Mouse (Mus musculus): ENCODE measurements around the gene Tmem238. TPM values are rescaled to one million over a fixed set of nuclear protein-coding genes. Genes with fewer than 3 reads are reported as not detected.
"Not testable (repeated sequence)": the region's sequence is repeated elsewhere in the genome, so short reads cannot be mapped to it uniquely, and the experiment has no call there.

Gene Tmem238
- polyA plus RNA-seq, 1 experiment from 2014 or later, result 8.4 TPM

DNA sequence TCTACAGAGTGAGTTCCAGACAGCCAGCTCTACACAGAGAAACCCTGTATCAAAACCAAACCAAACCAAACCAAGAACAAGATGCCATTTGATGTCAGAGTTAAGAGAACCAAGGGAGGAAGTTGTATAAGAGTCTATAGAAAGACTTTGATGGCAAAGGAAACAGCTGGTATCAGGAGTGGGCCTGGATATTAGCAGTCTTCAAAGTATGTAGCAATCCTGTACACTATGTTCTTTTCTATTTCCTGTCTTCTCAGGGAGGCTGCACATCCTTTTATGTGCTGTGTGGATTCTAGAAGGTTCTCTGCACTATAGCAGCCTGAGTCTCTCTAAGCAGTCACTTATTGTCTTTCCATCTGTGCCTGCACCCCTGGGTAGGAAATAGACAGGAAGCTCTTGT lies 27.1 kb upstream of the Tmem238 start:
- H3K36me3 ChIP-seq (ENCODE audit: control insufficient read depth, insufficient read depth), result no peaks in the 10 kb centered on the region
- H3K27ac ChIP-seq (ENCODE audit: low read length), result no peak overlapping the region
- no peak overlapping the region for H3K4me3 ChIP-seq (ENCODE audit: low read depth, low read length)
- no peak overlapping the region for H3K9ac ChIP-seq (ENCODE audit: low read depth, low read length)
- no peak overlapping the region for H3K4me2 ChIP-seq (ENCODE audit: low read depth, low read length)
- ATAC-seq (ENCODE audit: low read depth), result no peak
- H3K27me3 ChIP-seq (ENCODE audit: control insufficient read depth, insufficient read depth, low read depth, low read length), result no peaks in the 10 kb centered on the region
- no peaks in the 10 kb centered on the region for H3K9me3 ChIP-seq (replicated peaks; ENCODE audit: control insufficient read depth, low read length)
- peaks cover 5% of the 10 kb centered on the region for H3K4me1 ChIP-seq (ENCODE audit: control insufficient read depth, low read depth, low read length)

DNA sequence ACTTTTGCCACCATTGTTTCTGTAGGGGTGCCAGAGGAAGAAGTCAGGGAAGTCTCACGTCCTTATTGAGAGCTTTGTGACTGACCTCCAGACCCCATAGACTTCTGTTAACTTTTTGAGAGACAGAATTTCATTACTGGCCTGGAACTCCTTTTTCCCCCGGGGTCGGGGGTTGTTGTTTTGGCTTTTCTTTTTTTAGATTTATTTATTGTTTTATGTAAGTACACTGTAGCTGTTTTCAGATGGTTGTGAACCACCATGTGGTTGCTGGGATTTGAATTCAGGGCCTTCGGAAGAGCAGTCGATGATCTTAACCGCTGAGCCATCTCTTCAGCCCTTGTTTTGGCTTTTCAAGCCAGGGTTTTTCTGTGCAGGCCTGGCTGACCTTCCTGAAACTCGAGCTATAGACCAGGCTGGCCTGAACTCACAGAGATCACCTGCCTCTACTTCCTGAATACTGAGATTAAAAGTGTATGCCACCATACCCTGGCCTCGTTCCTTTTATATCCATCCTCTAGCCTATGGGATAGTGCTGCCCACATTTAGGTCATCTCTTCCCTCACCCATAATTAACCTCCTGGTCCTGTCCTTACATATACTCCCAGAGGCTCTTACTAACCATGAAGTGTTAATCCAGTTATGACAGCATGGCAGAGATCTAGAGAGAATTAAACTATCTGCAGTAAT lies 23.8 kb upstream of the Tmem238 start:
- Histone ChIP-seq H3K9ac (ENCODE audit: low read depth, low read length) (peak overlapping the region; percentile 56), H3K9me3 (replicated peaks; ENCODE audit: control insufficient read depth, low read length) (no peaks in the 10 kb centered on the region), H3K4me3 (ENCODE audit: low read depth, low read length) (peak overlapping the region; percentile 99), H3K36me3 (ENCODE audit: control insufficient read depth, insufficient read depth) (peaks cover 26% of the 10 kb centered on the region), H3K4me2 (ENCODE audit: low read depth, low read length) (peak overlapping the region; percentile 67), H3K27ac (ENCODE audit: low read length) (peak overlapping the region; percentile 96), H3K4me1 (ENCODE audit: control insufficient read depth, low read depth, low read length) (peaks cover 26% of the 10 kb centered on the region), H3K27me3 (ENCODE audit: control insufficient read depth, insufficient read depth, low read depth, low read length) (no peaks in the 10 kb centered on the region)
- ATAC-seq (ENCODE audit: low read depth), result no peak
- 13% methylated on average over 8 of the region's 8 CpGs for WGBS (ENCODE audit: insufficient replicate concordance)

- peaks cover 30% of the 10 kb centered on the region for H3K36me3 ChIP-seq (ENCODE audit: control insufficient read depth, insufficient read depth)
- H3K9ac ChIP-seq (ENCODE audit: low read depth, low read length), result peak within 1 kb of the TSS; percentile 99
- H3K27ac ChIP-seq (ENCODE audit: low read length), result peak within 1 kb of the TSS; percentile 96
- H3K4me2 ChIP-seq (ENCODE audit: low read depth, low read length), result peak within 1 kb of the TSS; percentile 86
- peak within 1 kb of the TSS; percentile 99 for H3K4me3 ChIP-seq (ENCODE audit: low read depth, low read length)
- WGBS (ENCODE audit: insufficient replicate concordance), result under 1% methylated on average over 59 of the region's 62 CpGs
- peak; percentile 96 for ATAC-seq (ENCODE audit: low read depth)
- no peaks in the 10 kb centered on the region for H3K27me3 ChIP-seq (ENCODE audit: control insufficient read depth, insufficient read depth, low read depth, low read length)
- no peaks in the 10 kb centered on the region for H3K9me3 ChIP-seq (replicated peaks; ENCODE audit: control insufficient read depth, low read length)
- peaks cover 30% of the 10 kb centered on the region for H3K4me1 ChIP-seq (ENCODE audit: control insufficient read depth, low read depth, low read length)
Observed at GRCm38 (mm10) chr7:4812303-4813104, 23.0 kb upstream of the Tmem238 start, which contains the start of gene Ube2s. Gene Ube2s, minus strand, starts transcription at chr7:4812590.

DNA sequence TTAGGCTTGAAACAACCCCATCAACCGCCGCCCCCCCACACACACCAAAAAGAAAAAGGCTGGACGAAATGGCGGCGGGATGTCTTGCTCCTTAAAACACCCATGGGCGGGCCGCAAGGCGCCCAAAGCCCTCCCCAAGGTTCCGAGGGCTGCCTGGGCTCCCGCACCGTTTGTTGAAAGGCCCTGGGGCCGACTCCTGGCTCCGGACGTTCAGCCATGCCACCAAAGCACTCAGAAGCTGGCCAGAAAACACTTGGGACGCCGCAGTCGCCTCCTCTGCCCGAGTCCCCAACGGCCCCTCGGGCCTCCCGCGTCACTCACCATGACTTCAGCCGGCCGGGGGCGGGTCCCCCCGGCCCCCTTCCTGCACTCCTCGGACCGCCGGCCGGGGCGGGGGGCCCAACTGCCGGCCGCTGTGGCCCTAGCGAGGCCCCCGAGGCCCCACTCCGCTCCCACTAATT lies 22.4 kb upstream of the Tmem238 start:
- no peaks in the 10 kb centered on the region for H3K9me3 ChIP-seq (replicated peaks; ENCODE audit: control insufficient read depth, low read length)
- ATAC-seq (ENCODE audit: low read depth), result peak; percentile 1
- H3K27me3 ChIP-seq (ENCODE audit: control insufficient read depth, insufficient read depth, low read depth, low read length), result no peaks in the 10 kb centered on the region
- H3K36me3 ChIP-seq (ENCODE audit: control insufficient read depth, insufficient read depth), result peaks cover 36% of the 10 kb centered on the region
- H3K27ac ChIP-seq (ENCODE audit: low read length), result peak overlapping the region; percentile 96
- peaks cover 36% of the 10 kb centered on the region for H3K4me1 ChIP-seq (ENCODE audit: control insufficient read depth, low read depth, low read length)
- H3K4me3 ChIP-seq (ENCODE audit: low read depth, low read length), result peak overlapping the region; percentile 99
- H3K4me2 ChIP-seq (ENCODE audit: low read depth, low read length), result peak overlapping the region; percentile 86
- H3K9ac ChIP-seq (ENCODE audit: low read depth, low read length), result peak overlapping the region; percentile 99
- 0% methylated on average over 23 of the region's 36 CpGs for WGBS (ENCODE audit: insufficient replicate concordance)

DNA sequence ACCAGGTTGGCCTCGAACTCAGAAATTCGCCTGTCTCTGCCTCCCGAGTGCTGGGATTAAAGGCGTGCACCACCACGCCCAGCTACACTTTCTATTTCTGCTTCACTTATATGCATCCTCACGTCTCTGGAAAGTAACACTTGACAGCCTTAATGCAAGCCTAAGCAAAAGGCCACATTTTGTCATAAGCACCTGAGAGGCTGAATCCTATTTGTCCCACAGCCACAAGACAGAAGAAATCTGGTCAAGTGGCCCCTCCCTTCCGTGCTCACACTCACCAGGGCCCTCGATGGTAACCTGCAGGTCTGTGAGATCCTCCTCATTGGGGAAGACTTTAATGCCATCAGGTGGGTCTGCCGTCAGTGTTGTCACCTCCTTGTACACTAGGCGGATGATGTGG lies 21.7 kb upstream of the Tmem238 start:
- Histone ChIP-seq H3K9ac (ENCODE audit: low read depth, low read length) (peak overlapping the region; percentile 99), H3K27ac (ENCODE audit: low read length) (peak overlapping the region; percentile 96; the same call in 1 of the 2 replicates), H3K4me3 (ENCODE audit: low read depth, low read length) (peak overlapping the region; percentile 99), H3K36me3 (ENCODE audit: control insufficient read depth, insufficient read depth) (peaks cover 43% of the 10 kb centered on the region), H3K4me2 (ENCODE audit: low read depth, low read length) (peak overlapping the region; percentile 86), H3K4me1 (ENCODE audit: control insufficient read depth, low read depth, low read length) (peaks cover 40% of the 10 kb centered on the region)
- H3K27me3 ChIP-seq (ENCODE audit: control insufficient read depth, insufficient read depth, low read depth, low read length); ATAC-seq (ENCODE audit: low read depth); H3K9me3 ChIP-seq (replicated peaks; ENCODE audit: control insufficient read depth, low read length): not testable (repeated sequence)
- 13% methylated on average over 10 of the region's 10 CpGs for WGBS (ENCODE audit: insufficient replicate concordance)

DNA sequence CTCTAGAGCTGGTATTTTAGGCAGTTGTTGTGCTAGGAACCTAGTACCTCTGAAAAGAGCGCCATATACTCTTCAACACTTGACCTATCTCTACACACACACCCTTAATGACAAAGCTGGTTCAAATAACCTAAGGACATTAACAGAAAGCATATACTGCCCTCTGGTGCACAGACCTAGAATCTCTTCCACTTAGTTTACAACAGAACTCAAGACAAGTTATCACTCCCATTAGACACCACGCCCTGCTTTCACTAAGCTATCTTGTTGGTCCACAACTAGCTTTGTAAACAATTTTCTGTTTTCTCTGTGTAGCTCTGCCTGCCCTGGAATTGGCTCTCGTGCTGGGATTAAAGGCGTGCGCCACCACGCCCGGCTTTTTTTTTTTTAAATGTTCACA lies 17.3 kb upstream of the Tmem238 start:
- Histone ChIP-seq H3K36me3 (ENCODE audit: control insufficient read depth, insufficient read depth) (peaks cover 62% of the 10 kb centered on the region), H3K4me1 (ENCODE audit: control insufficient read depth, low read depth, low read length) (peaks cover 35% of the 10 kb centered on the region), H3K27me3 (ENCODE audit: control insufficient read depth, insufficient read depth, low read depth, low read length) (no peaks in the 10 kb centered on the region), H3K9ac (ENCODE audit: low read depth, low read length) (no peak overlapping the region; the same call in 1 of the 2 replicates), H3K9me3 (replicated peaks; ENCODE audit: control insufficient read depth, low read length) (no peaks in the 10 kb centered on the region), H3K4me2 (ENCODE audit: low read depth, low read length) (peak overlapping the region; percentile 28; the same call in 1 of the 2 replicates), H3K4me3 (ENCODE audit: low read depth, low read length) (no peak overlapping the region), H3K27ac (ENCODE audit: low read length) (peak overlapping the region; percentile 81)
- WGBS (ENCODE audit: insufficient replicate concordance), result 40% methylated on average over 7 of the region's 7 CpGs
- ATAC-seq (ENCODE audit: low read depth), result peak; percentile 80

DNA sequence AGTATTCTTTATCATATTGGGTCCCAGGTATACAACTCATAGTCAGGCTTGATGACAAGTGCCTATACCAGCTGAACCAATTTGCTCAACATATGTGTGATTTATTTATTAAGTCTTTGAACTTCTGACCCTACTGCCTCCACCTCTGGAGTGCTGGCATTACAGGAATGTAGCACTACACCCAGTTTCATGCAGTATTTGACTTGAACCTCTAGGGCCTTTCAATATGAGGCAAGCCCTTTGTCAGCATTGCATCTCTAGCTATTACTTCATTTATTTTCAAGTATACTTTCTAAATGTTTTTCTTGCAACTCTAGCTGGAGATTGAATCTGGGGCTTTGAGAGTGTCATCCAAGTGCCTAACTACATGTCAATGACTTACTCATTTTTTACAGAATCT lies 12.8 kb upstream of the Tmem238 start:
- Histone ChIP-seq H3K9ac (ENCODE audit: low read depth, low read length) (no peak overlapping the region), H3K36me3 (ENCODE audit: control insufficient read depth, insufficient read depth) (peaks cover 31% of the 10 kb centered on the region), H3K9me3 (replicated peaks; ENCODE audit: control insufficient read depth, low read length) (no peaks in the 10 kb centered on the region), H3K27ac (ENCODE audit: low read length) (no peak overlapping the region), H3K4me1 (ENCODE audit: control insufficient read depth, low read depth, low read length) (peaks cover 7% of the 10 kb centered on the region), H3K27me3 (ENCODE audit: control insufficient read depth, insufficient read depth, low read depth, low read length) (no peaks in the 10 kb centered on the region), H3K4me3 (ENCODE audit: low read depth, low read length) (no peak overlapping the region), H3K4me2 (ENCODE audit: low read depth, low read length) (no peak overlapping the region)
- no peak for ATAC-seq (ENCODE audit: low read depth)

DNA sequence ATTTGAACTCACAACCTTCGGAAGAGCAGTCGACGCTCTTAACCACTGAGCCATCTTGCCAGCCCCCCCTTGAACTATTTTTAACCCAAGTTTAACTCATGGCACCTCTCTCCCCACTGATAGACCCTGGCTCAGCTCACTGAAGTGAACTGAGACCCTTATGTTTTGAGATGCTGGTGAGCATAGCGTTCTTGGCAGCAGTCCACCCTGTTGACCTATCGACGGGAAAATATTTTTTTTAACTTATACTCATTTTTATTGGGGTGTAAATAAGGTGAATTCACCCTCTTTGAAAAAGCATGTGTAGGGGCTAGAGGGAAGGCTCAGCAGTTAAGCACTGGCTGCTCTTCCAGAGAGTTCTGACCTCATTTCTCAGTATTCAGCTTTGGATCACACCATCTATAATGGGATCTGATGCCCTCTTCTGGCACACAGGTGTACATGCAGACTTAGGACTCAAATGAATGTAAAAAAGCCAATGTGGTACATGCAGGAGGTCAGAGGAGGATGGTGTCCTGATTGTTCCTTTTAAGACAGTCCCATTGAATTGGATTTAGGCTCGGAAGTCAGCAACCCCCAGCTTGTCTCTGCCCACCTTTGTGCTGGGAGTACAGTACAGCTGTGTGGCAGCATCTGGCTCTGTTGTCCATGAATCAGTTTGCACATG lies 6.4 kb upstream of the Tmem238 start:
- ATAC-seq (ENCODE audit: low read depth), result no peak
- no peak overlapping the region for H3K4me2 ChIP-seq (ENCODE audit: low read depth, low read length)
- no peaks in the 10 kb centered on the region for H3K9me3 ChIP-seq (replicated peaks; ENCODE audit: control insufficient read depth, low read length)
- H3K27ac ChIP-seq (ENCODE audit: low read length), result no peak overlapping the region
- WGBS (ENCODE audit: insufficient replicate concordance), result 76% methylated on average over 7 of the region's 7 CpGs
- peaks cover 22% of the 10 kb centered on the region for H3K4me1 ChIP-seq (ENCODE audit: control insufficient read depth, low read depth, low read length)
- H3K27me3 ChIP-seq (ENCODE audit: control insufficient read depth, insufficient read depth, low read depth, low read length), result no peaks in the 10 kb centered on the region
- no peak overlapping the region for H3K4me3 ChIP-seq (ENCODE audit: low read depth, low read length)
- peaks cover 29% of the 10 kb centered on the region for H3K36me3 ChIP-seq (ENCODE audit: control insufficient read depth, insufficient read depth)
- no peak overlapping the region for H3K9ac ChIP-seq (ENCODE audit: low read depth, low read length)

All from liver, embryonic 16.5 days (tissue).